Mouse (Mus musculus): ENCODE results near the gene Nrxn2.

Gene Nrxn2

GRCm38 (mm10) chr19:6416894-6417761, 1.4 kb upstream of the Nrxn2 start:
- DNase-seq: no peak

- DNase-seq: no peak
Measured at GRCm38 (mm10) chr19:6418984-6419692, 607 bp downstream of the Nrxn2 start.

- DNase-seq: no peak
Measured at GRCm38 (mm10) chr19:6419805-6420310, 1.3 kb downstream of the Nrxn2 start.

- no peak for DNase-seq
Measured at GRCm38 (mm10) chr19:6420481-6421210, 2.1 kb downstream of the Nrxn2 start.

- DNase-seq: no peak
Measured at GRCm38 (mm10) chr19:6421211-6421590, 2.7 kb downstream of the Nrxn2 start.

GRCm38 (mm10) chr19:6422014-6422413, 3.5 kb downstream of the Nrxn2 start:
- no peak for DNase-seq

GRCm38 (mm10) chr19:6423241-6423640, 4.7 kb downstream of the Nrxn2 start:
- no peak for DNase-seq

GRCm38 (mm10) chr19:6424137-6424881, 5.8 kb downstream of the Nrxn2 start:
- DNase-seq: no peak

GRCm38 (mm10) chr19:6425595-6425994, 7.1 kb downstream of the Nrxn2 start:
- no peak for DNase-seq

- DNase-seq: peak; percentile 80
Measured at GRCm38 (mm10) chr19:6426703-6427500, 8.4 kb downstream of the Nrxn2 start.

- peak; percentile 76 for DNase-seq
Measured at GRCm38 (mm10) chr19:6427653-6428434, 9.3 kb downstream of the Nrxn2 start.

- DNase-seq: peak; percentile 43
Measured at GRCm38 (mm10) chr19:6428501-6429200, 10.1 kb downstream of the Nrxn2 start.

GRCm38 (mm10) chr19:6443016-6443415, 24.5 kb downstream of the Nrxn2 start:
- DNase-seq: no peak

- no peak for DNase-seq
Measured at GRCm38 (mm10) chr19:6445761-6446423, 27.4 kb downstream of the Nrxn2 start.

GRCm38 (mm10) chr19:6446736-6447437, 28.4 kb downstream of the Nrxn2 start:
- peak; percentile 37 for DNase-seq

- DNase-seq: no peak
Measured at GRCm38 (mm10) chr19:6448752-6449151, 30.2 kb downstream of the Nrxn2 start.

GRCm38 (mm10) chr19:6449841-6450240, 31.3 kb downstream of the Nrxn2 start:
- DNase-seq: no peak

- DNase-seq: peak; percentile 89
Measured at GRCm38 (mm10) chr19:6452030-6452494, 33.5 kb downstream of the Nrxn2 start.

Measured in kidney, postnatal 10 days (tissue).